Mouse (Mus musculus) fibroblast of lung, adult 2 months (primary cell): ENCODE measurements around the gene Vmn2r1.

ENCODE experiments used
- DNase-seq: peaks from one replicate; pipeline ENCODE4 v3.0.0-alpha.2; 2011; ENCODE audit warnings: low read depth

Gene Vmn2r1

DNA sequence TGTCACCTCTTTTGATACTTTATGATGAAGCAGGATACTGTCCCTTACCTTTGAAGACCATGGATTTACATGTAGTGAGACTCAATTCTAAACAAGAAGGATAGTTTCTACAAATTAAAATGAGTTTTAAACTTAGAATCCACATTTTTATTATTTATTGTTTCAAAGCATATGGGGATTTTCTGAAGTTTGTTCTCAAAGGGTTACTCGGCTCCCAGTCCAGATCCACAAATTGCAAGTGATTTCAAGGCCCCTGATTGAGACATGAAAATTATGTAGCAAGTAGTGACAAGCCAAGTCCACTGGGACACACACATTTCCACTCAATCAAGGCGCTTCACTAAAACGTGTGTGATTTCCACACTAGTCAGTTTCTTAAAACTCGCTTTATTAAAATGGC, at the start of gene Vmn2r1:
Vmn2r1 (plus strand) TSS at position 301 of the 400 bp plus-strand sequence.
- no peak for DNase-seq

DNA sequence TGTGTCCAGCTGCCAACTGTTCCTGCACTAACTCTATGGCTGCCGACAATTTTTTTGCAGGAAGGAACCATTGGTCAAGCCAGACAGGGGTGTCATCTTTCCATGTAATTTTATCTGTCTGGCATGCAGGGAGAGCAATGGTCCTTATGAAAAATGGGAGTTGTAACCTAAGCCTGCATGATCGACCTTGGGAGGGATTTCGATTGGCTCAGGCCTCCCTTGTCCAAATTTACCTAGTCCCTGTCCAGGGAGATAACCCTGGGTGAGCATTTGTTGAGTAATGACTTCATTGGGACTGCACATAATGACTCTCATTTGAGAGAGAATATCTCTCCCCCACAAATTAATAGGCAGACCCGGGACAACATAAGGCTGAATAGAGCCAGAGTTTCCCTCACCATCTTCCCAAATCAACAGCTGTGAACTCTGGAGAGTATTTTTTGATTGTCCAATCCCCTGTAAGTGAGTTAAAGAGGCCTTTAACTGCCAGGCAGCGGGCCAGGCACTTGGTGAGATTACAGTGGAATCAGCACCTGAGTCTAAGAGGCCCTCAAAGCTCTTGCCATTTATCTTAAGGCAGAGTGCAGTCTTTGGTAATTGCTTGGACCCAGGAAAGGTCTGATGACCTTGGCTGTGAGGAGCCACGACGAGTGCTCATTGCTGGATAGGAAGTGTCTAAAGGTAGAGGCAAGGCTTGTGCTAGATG, 43.1 kb upstream of the Vmn2r1 start:
- DNase-seq: no peak

DNA sequence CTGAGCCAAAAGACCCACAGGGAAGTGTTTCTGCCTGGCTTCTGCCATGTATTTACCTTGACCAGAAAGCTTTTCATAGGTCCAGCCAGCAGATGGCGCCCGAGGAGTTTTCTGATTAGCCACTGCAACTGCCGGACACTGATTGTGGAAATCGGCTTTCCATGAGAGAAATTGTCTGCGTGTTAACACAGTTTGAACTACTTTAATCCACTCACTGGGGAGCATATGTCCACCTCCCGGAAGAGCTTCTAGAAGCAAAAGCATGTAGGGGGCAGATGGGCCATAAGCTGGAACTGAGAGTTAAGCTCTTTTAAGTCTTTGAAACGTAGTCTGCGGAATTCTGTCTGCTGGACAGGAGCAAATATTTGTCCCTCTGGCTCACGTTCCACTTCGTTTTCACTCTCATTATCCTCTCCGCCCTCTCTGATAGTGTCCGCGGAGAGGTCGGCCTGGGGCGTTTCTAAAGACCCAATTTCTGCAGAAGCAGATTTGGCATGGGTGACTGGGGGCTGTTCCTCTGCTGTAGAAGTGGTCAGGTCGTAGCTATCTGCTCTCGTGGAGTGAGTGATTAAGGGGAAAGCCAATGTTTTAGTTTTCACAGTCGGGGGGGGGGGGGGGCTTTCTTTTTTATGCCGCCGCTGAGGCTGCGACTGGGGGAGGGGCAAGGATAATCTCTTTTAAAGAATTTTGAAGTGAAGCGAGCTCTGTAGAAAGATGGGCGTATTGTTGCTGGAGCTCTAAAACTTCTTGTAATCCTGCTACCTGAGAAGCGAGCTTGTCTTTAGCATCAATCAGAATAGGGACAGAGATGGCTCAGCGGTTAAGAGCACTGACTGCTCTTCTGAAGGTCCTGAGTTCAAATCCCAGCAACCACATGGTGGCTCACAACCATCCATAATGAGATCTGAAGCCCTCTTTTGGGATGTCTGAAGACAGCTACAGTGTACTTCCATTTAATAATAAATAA, 41.2 kb upstream of the Vmn2r1 start:
- peak; percentile 49 for DNase-seq

DNA sequence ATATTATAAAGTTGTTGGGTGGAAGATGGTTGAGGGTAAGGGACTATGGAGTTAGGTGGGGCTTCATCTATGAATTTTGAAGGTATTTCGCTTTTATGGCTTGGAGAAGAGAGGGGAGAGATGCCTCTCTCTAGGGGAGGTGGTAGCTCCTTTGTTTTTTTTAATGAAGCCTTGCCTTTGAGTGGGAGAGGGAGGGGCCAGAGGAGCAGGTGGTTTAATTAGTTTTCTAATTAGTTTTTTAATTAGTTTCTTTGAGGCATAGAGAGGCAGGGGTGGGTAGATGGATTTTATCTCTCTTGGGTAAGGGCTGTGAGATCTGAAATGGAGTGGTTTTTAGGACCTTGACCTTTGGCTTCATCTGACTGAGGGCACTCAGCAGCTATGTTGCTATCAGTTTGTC, 31.4 kb downstream of the Vmn2r1 start:
- no peak for DNase-seq

DNA sequence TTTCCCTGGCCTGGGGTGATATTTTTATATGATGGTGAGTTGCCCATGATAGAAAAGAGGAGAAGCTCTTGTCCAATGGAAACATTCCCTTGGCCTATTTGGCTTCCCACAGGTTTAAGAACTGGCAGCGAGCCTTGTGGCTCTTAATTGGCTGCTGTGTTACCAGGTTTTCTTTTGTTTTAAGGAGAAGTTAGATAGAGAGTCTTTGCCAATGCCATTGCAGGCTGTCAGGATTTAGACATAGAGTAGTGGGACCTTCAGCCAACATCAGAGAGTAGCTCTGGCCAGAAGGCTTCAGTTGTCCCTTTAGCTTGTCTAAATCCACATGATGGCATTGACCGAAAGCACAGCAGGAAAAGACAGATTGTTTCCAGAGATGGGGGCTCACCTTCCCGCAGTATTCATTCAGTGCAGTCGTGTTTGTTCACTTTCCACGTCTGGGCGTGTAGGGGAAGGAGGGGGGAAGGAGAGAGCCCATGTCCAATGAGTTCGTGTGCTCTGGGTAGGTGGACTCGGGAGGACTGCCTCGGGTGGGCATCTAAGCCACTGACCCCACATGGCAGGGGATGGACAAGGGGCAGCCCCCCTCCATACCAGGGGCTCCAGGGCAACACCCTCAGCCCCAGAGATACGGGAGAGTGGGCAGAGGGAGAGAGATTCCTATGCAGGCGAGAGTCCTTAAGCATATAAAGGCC, 32.2 kb downstream of the Vmn2r1 start:
- DNase-seq: no peak

DNA sequence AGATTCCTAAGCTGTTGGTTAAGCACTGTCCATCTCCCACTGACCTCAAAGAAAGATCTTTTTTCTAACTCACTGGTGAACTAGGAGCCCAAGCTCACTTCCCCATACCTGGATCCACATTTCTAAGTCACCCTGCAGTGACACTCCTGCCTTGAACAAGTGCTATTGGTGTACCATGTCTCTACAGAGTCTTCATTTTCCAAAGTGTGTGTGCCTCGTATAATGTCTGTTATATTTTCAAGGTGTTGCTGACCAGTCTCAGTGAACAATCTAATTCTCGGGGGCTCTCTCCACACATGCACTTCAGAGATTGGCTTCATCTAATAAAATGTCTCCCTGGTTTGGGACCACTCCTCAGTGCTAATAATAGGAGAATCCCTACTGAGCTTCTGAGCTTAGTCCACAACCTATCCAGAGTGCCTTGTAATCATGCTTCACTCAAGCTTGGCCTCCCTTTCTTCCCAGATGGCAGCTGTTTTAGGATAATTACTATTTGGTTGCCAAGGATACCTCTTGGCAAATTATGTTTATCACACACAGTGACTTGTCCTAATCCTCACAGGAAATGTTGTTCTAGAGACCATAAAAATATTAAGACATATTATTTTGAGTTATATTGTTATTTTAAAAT, 60.6 kb downstream of the Vmn2r1 start, which contains the start of gene Vmn2r2:
Vmn2r2 (minus strand) TSS at position 51 of the 631 bp plus-strand sequence.
- no peak for DNase-seq
